Mouse (Mus musculus): ENCODE results near the gene Pard3. TPM values are rescaled to one million over a fixed set of nuclear protein-coding genes. Genes with fewer than 3 reads are reported as not detected.

Pard3 gene
- polyA plus RNA-seq, 1 experiment: 51.2 TPM

DNA sequence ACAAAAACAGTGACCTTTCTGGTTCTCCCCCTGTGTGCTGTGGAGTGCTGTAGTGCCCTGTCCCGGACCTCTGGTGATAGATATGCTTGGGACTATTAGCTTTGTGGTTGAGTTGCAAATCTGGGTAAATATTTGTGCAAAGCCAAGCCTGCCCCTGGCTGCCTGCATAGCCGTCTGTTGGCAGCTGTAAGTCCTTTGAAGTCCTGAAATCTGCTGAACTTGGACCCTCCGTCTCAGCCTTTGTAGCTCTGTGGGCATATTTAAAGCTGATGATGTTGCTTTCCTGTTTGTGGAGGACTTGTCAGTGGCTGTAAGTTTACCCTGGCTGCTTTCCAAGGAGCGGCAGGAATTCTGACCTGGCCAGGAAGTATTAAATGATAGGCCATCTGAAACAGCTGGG is 120.3 kb downstream of the Pard3 start:
- peaks cover 22% of the 10 kb centered on the region for H3K4me1 ChIP-seq (ENCODE audit: control insufficient read depth, insufficient read depth, low read length)
- H3K27me3 ChIP-seq (replicated peaks; ENCODE audit: control insufficient read depth, insufficient read depth, low read length): no peaks in the 10 kb centered on the region
- 8% methylated on average over 4 of the region's 4 CpGs for WGBS
- no peak for TF ChIP-seq POLR2A (IDR thresholded peaks at IDR 0.05; ENCODE audit: low read depth, low read length)
- TF ChIP-seq CTCF (conservative IDR thresholded peaks at IDR 0.05; ENCODE audit: insufficient read depth, insufficient read length, low read depth, low read length): no peak
- peak; percentile 56 for DNase-seq
- H3K36me3 ChIP-seq (ENCODE audit: control insufficient read depth, insufficient read depth, low read length): no peaks in the 10 kb centered on the region
- no peak overlapping the region for H3K4me3 ChIP-seq (ENCODE audit: insufficient read depth, low read depth, low read length)
- no peak overlapping the region for H3K27ac ChIP-seq (ENCODE audit: insufficient read depth, low read depth, low read length)

DNA sequence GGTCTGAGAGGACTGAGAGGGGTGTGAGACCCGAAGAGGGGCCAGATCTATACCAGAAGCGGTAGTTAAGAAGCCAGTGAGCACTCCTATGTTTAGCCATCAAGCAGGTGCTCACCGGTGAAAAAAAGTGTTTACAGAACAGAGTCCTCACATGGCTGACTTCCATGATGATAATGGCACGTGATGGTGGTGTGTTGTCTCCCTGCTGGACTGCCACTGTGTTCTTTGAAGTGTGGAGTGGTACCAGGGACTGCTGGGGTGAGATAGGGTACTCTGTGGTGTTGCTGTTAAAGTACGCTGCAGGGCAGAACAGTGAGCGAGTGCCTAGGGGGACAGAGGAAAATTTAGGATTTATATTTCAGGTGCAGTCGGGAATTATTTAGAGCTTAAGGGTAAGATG is 122.2 kb downstream of the Pard3 start:
- no peak overlapping the region for H3K27ac ChIP-seq (ENCODE audit: insufficient read depth, low read depth, low read length)
- no peak overlapping the region for H3K4me3 ChIP-seq (ENCODE audit: insufficient read depth, low read depth, low read length)
- 69% methylated on average over 7 of the region's 7 CpGs for WGBS
- H3K4me1 ChIP-seq (ENCODE audit: control insufficient read depth, insufficient read depth, low read length): peaks cover 22% of the 10 kb centered on the region
- no peaks in the 10 kb centered on the region for H3K36me3 ChIP-seq (ENCODE audit: control insufficient read depth, insufficient read depth, low read length)
- DNase-seq: no peak
- H3K27me3 ChIP-seq (replicated peaks; ENCODE audit: control insufficient read depth, insufficient read depth, low read length): no peaks in the 10 kb centered on the region
- no peak for TF ChIP-seq POLR2A (IDR thresholded peaks at IDR 0.05; ENCODE audit: low read depth, low read length)
- TF ChIP-seq CTCF (conservative IDR thresholded peaks at IDR 0.05; ENCODE audit: insufficient read depth, insufficient read length, low read depth, low read length): no peak

DNA sequence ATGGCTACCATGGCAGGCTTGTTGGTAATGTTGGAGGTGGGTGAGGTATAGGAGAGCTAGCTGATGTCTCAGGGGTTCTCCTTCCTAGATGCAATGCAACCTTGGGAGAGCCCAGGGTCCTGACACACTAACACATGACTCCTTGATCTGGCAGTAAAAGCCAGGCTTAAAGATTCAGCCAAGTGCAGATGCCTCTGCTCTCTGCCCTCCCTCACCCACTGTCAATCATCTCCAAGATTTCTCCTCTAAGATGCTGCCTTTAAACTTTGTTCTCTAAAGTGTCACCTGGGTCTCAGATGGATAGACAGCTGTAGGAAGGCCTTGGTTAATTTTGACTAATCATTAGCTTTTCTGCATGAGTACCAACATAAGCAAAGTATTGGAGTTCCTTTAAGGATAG is 125.0 kb downstream of the Pard3 start:
- Histone ChIP-seq H3K4me3 (ENCODE audit: insufficient read depth, low read depth, low read length) (no peak overlapping the region), H3K27ac (ENCODE audit: insufficient read depth, low read depth, low read length) (no peak overlapping the region), H3K27me3 (replicated peaks; ENCODE audit: control insufficient read depth, insufficient read depth, low read length) (no peaks in the 10 kb centered on the region), H3K4me1 (ENCODE audit: control insufficient read depth, insufficient read depth, low read length) (peaks cover 21% of the 10 kb centered on the region), H3K36me3 (ENCODE audit: control insufficient read depth, insufficient read depth, low read length) (no peaks in the 10 kb centered on the region)
- peak; percentile 80 for DNase-seq
- no peak for TF ChIP-seq POLR2A (IDR thresholded peaks at IDR 0.05; ENCODE audit: low read depth, low read length)
- no peak for TF ChIP-seq CTCF (conservative IDR thresholded peaks at IDR 0.05; ENCODE audit: insufficient read depth, insufficient read length, low read depth, low read length)

DNA sequence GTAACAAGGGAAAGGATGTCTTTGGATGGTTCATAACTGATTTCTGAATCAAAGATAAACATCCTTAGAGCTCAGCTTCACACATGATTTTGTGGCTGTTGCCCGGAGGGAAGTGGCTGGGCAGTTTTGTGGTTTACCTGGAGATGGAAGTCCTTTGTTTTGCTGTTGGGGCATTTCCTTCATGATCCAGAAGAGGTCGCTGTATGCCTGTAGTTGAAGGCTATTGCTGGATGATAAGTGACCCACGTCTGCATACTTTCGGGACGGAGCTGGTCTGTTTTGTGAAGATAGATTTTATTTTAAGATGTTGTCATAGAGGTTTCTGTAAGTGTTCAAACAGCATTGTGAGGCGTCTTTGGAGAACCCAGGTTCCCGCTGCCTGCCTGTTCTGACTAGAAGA is 126.7 kb downstream of the Pard3 start:
- TF ChIP-seq CTCF (conservative IDR thresholded peaks at IDR 0.05; ENCODE audit: insufficient read depth, insufficient read length, low read depth, low read length) (peak; percentile 63), POLR2A (IDR thresholded peaks at IDR 0.05; ENCODE audit: low read depth, low read length) (no peak)

DNA sequence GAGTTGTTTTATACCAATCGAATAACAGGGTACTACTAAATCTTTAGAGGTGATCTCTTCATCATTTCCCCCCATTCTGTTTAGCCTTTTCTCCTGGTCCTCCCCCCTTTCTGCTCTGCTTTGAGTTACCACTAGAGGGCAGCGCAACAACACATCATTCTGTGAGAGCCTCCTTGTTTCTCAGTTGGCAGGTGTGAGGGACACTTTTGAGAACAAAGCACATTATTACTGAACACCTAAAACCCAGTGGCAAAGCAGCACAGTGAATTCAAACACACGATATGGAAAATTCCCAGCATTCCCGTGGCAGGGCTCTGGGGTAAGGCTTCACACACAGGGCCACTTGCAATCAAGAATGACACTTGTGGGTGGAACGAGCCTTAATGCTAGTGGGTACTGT is 127.7 kb downstream of the Pard3 start:
- Histone ChIP-seq H3K27ac (ENCODE audit: insufficient read depth, low read depth, low read length) (no peak overlapping the region), H3K27me3 (replicated peaks; ENCODE audit: control insufficient read depth, insufficient read depth, low read length) (no peaks in the 10 kb centered on the region), H3K36me3 (ENCODE audit: control insufficient read depth, insufficient read depth, low read length) (no peaks in the 10 kb centered on the region), H3K4me3 (ENCODE audit: insufficient read depth, low read depth, low read length) (no peak overlapping the region), H3K4me1 (ENCODE audit: control insufficient read depth, insufficient read depth, low read length) (peaks cover 17% of the 10 kb centered on the region; the same call in 1 of the 2 replicates)
- TF ChIP-seq CTCF (conservative IDR thresholded peaks at IDR 0.05; ENCODE audit: insufficient read depth, insufficient read length, low read depth, low read length) (peak; percentile 77), POLR2A (IDR thresholded peaks at IDR 0.05; ENCODE audit: low read depth, low read length) (no peak)
- 22% methylated on average over 5 of the region's 5 CpGs for WGBS
- DNase-seq: peak; percentile 71

More for the DNA sequence above, 126.7 kb downstream of the Pard3 start:
- DNase-seq: peak; percentile 73
- no peaks in the 10 kb centered on the region for H3K36me3 ChIP-seq (ENCODE audit: control insufficient read depth, insufficient read depth, low read length)
- peaks cover 17% of the 10 kb centered on the region; the same call in 1 of the 2 replicates for H3K4me1 ChIP-seq (ENCODE audit: control insufficient read depth, insufficient read depth, low read length)
- WGBS: 29% methylated on average over 7 of the region's 7 CpGs
- H3K27ac ChIP-seq (ENCODE audit: insufficient read depth, low read depth, low read length): no peak overlapping the region
- H3K4me3 ChIP-seq (ENCODE audit: insufficient read depth, low read depth, low read length): no peak overlapping the region
- no peaks in the 10 kb centered on the region for H3K27me3 ChIP-seq (replicated peaks; ENCODE audit: control insufficient read depth, insufficient read depth, low read length)

DNA sequence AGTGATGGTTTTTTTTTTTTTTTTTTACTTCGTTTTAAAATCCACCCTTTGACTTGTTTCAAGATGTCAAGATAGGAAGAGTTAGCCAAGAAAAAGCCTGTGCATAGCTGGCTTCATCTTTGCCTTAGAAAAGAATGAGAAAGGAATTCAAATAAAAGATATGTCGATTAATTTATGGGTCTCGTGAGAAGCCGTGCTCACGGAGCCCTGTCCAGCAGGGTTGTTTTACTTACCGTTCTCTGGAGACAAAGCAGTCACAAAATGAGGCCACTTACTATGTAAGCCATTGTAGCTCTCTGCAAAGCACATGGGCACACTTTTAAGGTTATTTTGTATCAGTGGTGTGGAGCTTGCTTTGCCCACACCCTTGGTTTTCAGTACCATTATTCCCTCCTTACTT is 128.1 kb downstream of the Pard3 start:
- no peak for DNase-seq
- Histone ChIP-seq H3K27ac (ENCODE audit: insufficient read depth, low read depth, low read length) (no peak overlapping the region), H3K27me3 (replicated peaks; ENCODE audit: control insufficient read depth, insufficient read depth, low read length) (no peaks in the 10 kb centered on the region), H3K4me3 (ENCODE audit: insufficient read depth, low read depth, low read length) (no peak overlapping the region), H3K36me3 (ENCODE audit: control insufficient read depth, insufficient read depth, low read length) (no peaks in the 10 kb centered on the region), H3K4me1 (ENCODE audit: control insufficient read depth, insufficient read depth, low read length) (peaks cover 17% of the 10 kb centered on the region; the same call in 1 of the 2 replicates)
- TF ChIP-seq CTCF (conservative IDR thresholded peaks at IDR 0.05; ENCODE audit: insufficient read depth, insufficient read length, low read depth, low read length) (no peak), POLR2A (IDR thresholded peaks at IDR 0.05; ENCODE audit: low read depth, low read length) (no peak)
- 20% methylated on average over 6 of the region's 6 CpGs for WGBS

DNA sequence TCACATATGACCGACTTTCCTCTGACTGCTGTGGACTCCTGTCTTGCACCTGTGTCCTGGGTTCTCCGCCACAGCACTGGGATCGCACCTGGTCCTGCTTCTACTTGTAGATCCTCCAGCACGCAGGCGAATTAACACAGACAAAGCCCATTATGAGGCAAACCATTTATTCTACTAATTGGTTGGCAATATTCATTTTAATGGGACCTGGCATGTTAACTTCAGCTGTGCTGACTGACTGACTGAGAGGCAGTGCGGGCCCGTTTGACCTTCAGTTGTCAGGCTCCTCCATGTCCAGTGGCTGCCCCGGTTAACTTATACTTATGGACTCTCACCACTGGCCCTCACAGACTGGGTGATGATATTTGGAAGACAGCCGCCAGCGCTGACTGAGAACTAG is 128.6 kb downstream of the Pard3 start:
- H3K36me3 ChIP-seq (ENCODE audit: control insufficient read depth, insufficient read depth, low read length): no peaks in the 10 kb centered on the region
- WGBS: 70% methylated on average over 10 of the region's 10 CpGs
- no peak overlapping the region for H3K4me3 ChIP-seq (ENCODE audit: insufficient read depth, low read depth, low read length)
- no peaks in the 10 kb centered on the region for H3K27me3 ChIP-seq (replicated peaks; ENCODE audit: control insufficient read depth, insufficient read depth, low read length)
- TF ChIP-seq CTCF (conservative IDR thresholded peaks at IDR 0.05; ENCODE audit: insufficient read depth, insufficient read length, low read depth, low read length): no peak
- TF ChIP-seq POLR2A (IDR thresholded peaks at IDR 0.05; ENCODE audit: low read depth, low read length): no peak
- peaks cover 17% of the 10 kb centered on the region; the same call in 1 of the 2 replicates for H3K4me1 ChIP-seq (ENCODE audit: control insufficient read depth, insufficient read depth, low read length)
- no peak for DNase-seq
- no peak overlapping the region for H3K27ac ChIP-seq (ENCODE audit: insufficient read depth, low read depth, low read length)
